Mouse (Mus musculus): ENCODE results near the gene Zc3h6. TPM values are rescaled to one million over a fixed set of nuclear protein-coding genes. Genes with fewer than 3 reads are reported as not detected.
A peak's percentile ranks its signal among the peaks of the same experiment; 100 is the strongest.

The Zc3h6 gene
- polyA plus RNA-seq, 1 experiment from 2014 or later = 2.3 TPM

GRCm38 (mm10) chr2:129055741-129056140 is 88.5 kb downstream of the Zc3h6 start:
- Histone ChIP-seq H3K27ac (ENCODE audit: low read depth, low read length) (no peak overlapping the region), H3K4me3 (ENCODE audit: low read depth, low read length) (no peak overlapping the region), H3K27me3 (replicated peaks; ENCODE audit: control insufficient read depth, insufficient read depth, low read length) (no peaks in the 10 kb centered on the region; the same call in 1 of the 2 replicates), H3K4me2 (replicated peaks; ENCODE audit: low read depth) (no peak overlapping the region), H3K9ac (ENCODE audit: low read depth, low read length) (no peak overlapping the region), H3K4me1 (replicated peaks; ENCODE audit: control insufficient read depth, insufficient read depth, low read length) (no peaks in the 10 kb centered on the region), H3K9me3 (ENCODE audit: control insufficient read depth) (0 out of 2 replicates have a peak, but pooled peaks cover 4% of the 10 kb centered on the region), H3K36me3 (ENCODE audit: control insufficient read depth, insufficient read depth) (no peaks in the 10 kb centered on the region)
- ATAC-seq = no peak
- TF ChIP-seq CTCF (IDR thresholded peaks at IDR 0.05; ENCODE audit: low read depth) = no peak
- 83% methylated on average over 6 of the region's 6 CpGs for WGBS

- Histone ChIP-seq H3K27ac (ENCODE audit: low read depth, low read length) (no peak overlapping the region), H3K9me3 (ENCODE audit: control insufficient read depth) (0 out of 2 replicates have a peak, but pooled peaks cover 4% of the 10 kb centered on the region), H3K27me3 (replicated peaks; ENCODE audit: control insufficient read depth, insufficient read depth, low read length) (no peaks in the 10 kb centered on the region; the same call in 1 of the 2 replicates), H3K4me3 (ENCODE audit: low read depth, low read length) (no peak overlapping the region), H3K36me3 (ENCODE audit: control insufficient read depth, insufficient read depth) (no peaks in the 10 kb centered on the region), H3K4me2 (replicated peaks; ENCODE audit: low read depth) (no peak overlapping the region), H3K9ac (ENCODE audit: low read depth, low read length) (no peak overlapping the region), H3K4me1 (replicated peaks; ENCODE audit: control insufficient read depth, insufficient read depth, low read length) (no peaks in the 10 kb centered on the region)
- WGBS = 52% methylated on average over 9 of the region's 9 CpGs
- peak; percentile 63 for TF ChIP-seq CTCF (IDR thresholded peaks at IDR 0.05; ENCODE audit: low read depth)
- ATAC-seq = no peak
Observed at GRCm38 (mm10) chr2:129056597-129056996, 89.4 kb downstream of the Zc3h6 start.

DNA sequence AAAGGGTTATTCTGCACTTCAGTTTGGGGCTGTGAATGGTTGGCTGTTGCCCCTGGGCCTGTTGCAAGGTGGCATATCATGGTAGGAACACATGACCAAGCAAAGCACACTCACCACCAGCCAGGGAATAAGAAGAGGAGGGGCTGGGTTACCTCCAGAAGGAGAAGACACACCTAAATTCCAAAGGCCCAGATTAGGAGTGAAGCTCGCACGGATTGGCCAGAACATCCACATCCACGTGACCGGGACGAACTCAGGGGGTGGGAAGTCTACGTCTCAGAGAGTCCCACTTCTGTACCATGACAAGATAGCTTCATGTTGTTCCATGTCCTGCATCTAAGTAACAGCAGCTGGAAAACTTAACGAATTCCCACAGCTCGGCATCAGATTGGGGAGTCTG is 90.1 kb downstream of the Zc3h6 start:
- no peak for TF ChIP-seq CTCF (IDR thresholded peaks at IDR 0.05; ENCODE audit: low read depth)
- Histone ChIP-seq H3K27ac (ENCODE audit: low read depth, low read length) (no peak overlapping the region), H3K9ac (ENCODE audit: low read depth, low read length) (no peak overlapping the region), H3K27me3 (replicated peaks; ENCODE audit: control insufficient read depth, insufficient read depth, low read length) (no peaks in the 10 kb centered on the region; the same call in 1 of the 2 replicates), H3K36me3 (ENCODE audit: control insufficient read depth, insufficient read depth) (no peaks in the 10 kb centered on the region), H3K4me1 (replicated peaks; ENCODE audit: control insufficient read depth, insufficient read depth, low read length) (no peaks in the 10 kb centered on the region), H3K9me3 (ENCODE audit: control insufficient read depth) (0 out of 2 replicates have a peak, but pooled peaks cover 4% of the 10 kb centered on the region), H3K4me2 (replicated peaks; ENCODE audit: low read depth) (no peak overlapping the region), H3K4me3 (ENCODE audit: low read depth, low read length) (no peak overlapping the region)
- WGBS = 94% methylated on average over 8 of the region's 8 CpGs
- no peak for ATAC-seq

- Histone ChIP-seq H3K4me1 (replicated peaks; ENCODE audit: control insufficient read depth, insufficient read depth, low read length) (no peaks in the 10 kb centered on the region), H3K27me3 (replicated peaks; ENCODE audit: control insufficient read depth, insufficient read depth, low read length) (no peaks in the 10 kb centered on the region; the same call in 1 of the 2 replicates), H3K4me2 (replicated peaks; ENCODE audit: low read depth) (no peak overlapping the region), H3K9ac (ENCODE audit: low read depth, low read length) (no peak overlapping the region), H3K4me3 (ENCODE audit: low read depth, low read length) (no peak overlapping the region), H3K36me3 (ENCODE audit: control insufficient read depth, insufficient read depth) (no peaks in the 10 kb centered on the region), H3K9me3 (ENCODE audit: control insufficient read depth) (0 out of 2 replicates have a peak, but pooled peaks cover 4% of the 10 kb centered on the region), H3K27ac (ENCODE audit: low read depth, low read length) (no peak overlapping the region)
- TF ChIP-seq CTCF (IDR thresholded peaks at IDR 0.05; ENCODE audit: low read depth) = no peak
- WGBS = 88% methylated on average over 6 of the region's 6 CpGs
- no peak for ATAC-seq
Observed at GRCm38 (mm10) chr2:129057920-129058361, 90.7 kb downstream of the Zc3h6 start.

GRCm38 (mm10) chr2:129061456-129062059 is 94.4 kb downstream of the Zc3h6 start:
- Histone ChIP-seq H3K36me3 (ENCODE audit: control insufficient read depth, insufficient read depth) (no peaks in the 10 kb centered on the region), H3K27me3 (replicated peaks; ENCODE audit: control insufficient read depth, insufficient read depth, low read length) (no peaks in the 10 kb centered on the region; the same call in 1 of the 2 replicates), H3K9ac (ENCODE audit: low read depth, low read length) (no peak overlapping the region), H3K4me2 (replicated peaks; ENCODE audit: low read depth) (no peak overlapping the region), H3K4me1 (replicated peaks; ENCODE audit: control insufficient read depth, insufficient read depth, low read length) (no peaks in the 10 kb centered on the region), H3K27ac (ENCODE audit: low read depth, low read length) (no peak overlapping the region), H3K9me3 (ENCODE audit: control insufficient read depth) (0 out of 2 replicates have a peak, but pooled peaks cover under 1% of the 10 kb centered on the region), H3K4me3 (ENCODE audit: low read depth, low read length) (no peak overlapping the region)
- no peak for TF ChIP-seq CTCF (IDR thresholded peaks at IDR 0.05; ENCODE audit: low read depth)
- no peak for ATAC-seq
- WGBS = 73% methylated on average over 10 of the region's 10 CpGs

DNA sequence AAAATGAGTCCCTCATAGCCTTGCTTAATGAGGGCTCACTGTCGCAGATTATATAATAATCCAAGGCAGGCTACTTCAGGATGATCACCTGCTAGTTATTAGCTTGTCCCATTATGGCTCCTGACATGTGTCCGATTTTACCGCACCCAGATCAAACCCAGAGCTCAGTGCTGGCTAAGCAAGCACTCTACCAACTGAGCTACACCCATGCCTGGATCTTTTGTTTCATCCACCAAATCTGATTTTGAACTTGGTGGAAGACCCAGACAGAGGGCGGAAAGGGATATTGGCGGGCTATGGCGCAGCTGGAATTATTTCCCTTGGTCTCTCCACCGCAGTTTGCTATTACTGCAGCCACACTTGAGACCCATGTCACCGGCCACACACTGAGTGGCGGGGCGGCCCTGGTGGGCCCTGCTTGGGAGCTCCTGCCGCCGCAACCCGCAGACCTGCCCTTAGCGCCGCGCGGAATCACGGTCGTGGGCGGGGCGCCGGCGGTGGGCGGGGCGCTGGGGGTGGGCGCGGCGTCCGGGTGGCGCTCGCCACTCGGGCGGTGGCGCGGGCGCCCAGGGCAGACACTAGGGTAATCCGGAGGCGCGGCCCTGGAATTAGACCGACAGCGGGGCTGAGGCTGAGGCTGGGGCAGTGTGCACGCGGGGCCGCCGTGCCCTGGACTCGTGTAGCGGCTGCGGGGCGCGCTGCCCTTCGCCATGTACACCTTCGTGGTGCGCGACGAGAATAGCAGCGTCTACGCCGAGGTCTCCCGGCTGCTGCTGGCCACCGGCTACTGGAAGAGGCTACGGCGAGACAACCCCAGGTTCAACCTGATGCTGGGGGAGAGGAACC is 98.5 kb downstream of the Zc3h6 start, which contains the start of gene Ttl:
Gene Ttl, plus strand, starts transcription at position 506 of the 846 bp plus-strand sequence.
- peak within 1 kb of the TSS; percentile 82 for H3K4me2 ChIP-seq (replicated peaks; ENCODE audit: low read depth)
- ATAC-seq = peak; percentile 81
- H3K27ac ChIP-seq (ENCODE audit: low read depth, low read length) = no peak within 1 kb of the TSS
- no peak for TF ChIP-seq CTCF (IDR thresholded peaks at IDR 0.05; ENCODE audit: low read depth)
- no peaks in the 10 kb centered on the region for H3K27me3 ChIP-seq (replicated peaks; ENCODE audit: control insufficient read depth, insufficient read depth, low read length)
- WGBS = 3% methylated on average over 51 of the region's 62 CpGs
- no peaks in the 10 kb centered on the region for H3K9me3 ChIP-seq (ENCODE audit: control insufficient read depth)
- H3K36me3 ChIP-seq (ENCODE audit: control insufficient read depth, insufficient read depth) = no peaks in the 10 kb centered on the region
- H3K4me1 ChIP-seq (replicated peaks; ENCODE audit: control insufficient read depth, insufficient read depth, low read length) = no peaks in the 10 kb centered on the region
- peak within 1 kb of the TSS; percentile 49 for H3K9ac ChIP-seq (ENCODE audit: low read depth, low read length)
- peak within 1 kb of the TSS; percentile 66 for H3K4me3 ChIP-seq (ENCODE audit: low read depth, low read length)
